Mouse (Mus musculus): Measurements from ENCODE around the gene Sirpb1b. TPM values are rescaled to one million over a fixed set of nuclear protein-coding genes. Genes with fewer than 3 reads are reported as not detected.
"Not testable (repeated sequence)": the region's sequence is repeated elsewhere in the genome, so short reads cannot be mapped to it uniquely, and the experiment has no call there.

Gene Sirpb1b
- not detected in 2 replicates for polyA plus RNA-seq (2014; fragmentation: Nextera tagmentation; extraction: Ambion mirVana)

DNA sequence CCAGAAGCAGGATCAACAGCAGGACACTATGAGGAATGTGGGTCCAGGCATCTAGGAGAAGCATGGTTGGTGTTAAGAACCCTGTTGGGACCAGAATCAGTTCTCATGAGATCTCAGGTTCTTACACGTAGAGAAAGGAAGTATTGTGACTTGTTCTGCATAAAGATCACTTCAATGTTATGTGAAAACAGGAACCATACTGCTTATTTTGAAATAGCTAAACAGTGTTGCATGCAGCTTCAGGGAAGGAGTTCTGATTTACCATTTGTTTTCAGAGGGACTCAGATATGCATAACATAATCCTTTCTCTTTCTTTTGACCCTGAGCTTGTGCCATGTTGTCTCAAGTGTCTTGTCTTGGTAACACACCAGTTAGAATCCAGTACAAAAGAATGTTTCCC is at the start of gene Sirpb1b:
Sirpb1b (minus strand) TSS at position 179 of the 400 bp plus-strand sequence.
- H3K27me3 ChIP-seq (ENCODE audit: control insufficient read depth, insufficient read depth, low read length); H3K9ac ChIP-seq (ENCODE audit: low read depth, low read length); H3K36me3 ChIP-seq (ENCODE audit: control insufficient read depth, insufficient read depth, low read length); H3K9me3 ChIP-seq (ENCODE audit: control insufficient read depth, low read length); H3K4me1 ChIP-seq (ENCODE audit: control insufficient read depth, insufficient read depth, low read length); ATAC-seq (ENCODE audit: low FRiP score, low TSS enrichment); H3K4me3 ChIP-seq (ENCODE audit: low read length); H3K27ac ChIP-seq (ENCODE audit: low read depth, low read length); H3K4me2 ChIP-seq (replicated peaks; ENCODE audit: low read depth, low read length): not testable (repeated sequence)
- no CpG with 5 or more reads among the region's 1 CpGs for WGBS

DNA sequence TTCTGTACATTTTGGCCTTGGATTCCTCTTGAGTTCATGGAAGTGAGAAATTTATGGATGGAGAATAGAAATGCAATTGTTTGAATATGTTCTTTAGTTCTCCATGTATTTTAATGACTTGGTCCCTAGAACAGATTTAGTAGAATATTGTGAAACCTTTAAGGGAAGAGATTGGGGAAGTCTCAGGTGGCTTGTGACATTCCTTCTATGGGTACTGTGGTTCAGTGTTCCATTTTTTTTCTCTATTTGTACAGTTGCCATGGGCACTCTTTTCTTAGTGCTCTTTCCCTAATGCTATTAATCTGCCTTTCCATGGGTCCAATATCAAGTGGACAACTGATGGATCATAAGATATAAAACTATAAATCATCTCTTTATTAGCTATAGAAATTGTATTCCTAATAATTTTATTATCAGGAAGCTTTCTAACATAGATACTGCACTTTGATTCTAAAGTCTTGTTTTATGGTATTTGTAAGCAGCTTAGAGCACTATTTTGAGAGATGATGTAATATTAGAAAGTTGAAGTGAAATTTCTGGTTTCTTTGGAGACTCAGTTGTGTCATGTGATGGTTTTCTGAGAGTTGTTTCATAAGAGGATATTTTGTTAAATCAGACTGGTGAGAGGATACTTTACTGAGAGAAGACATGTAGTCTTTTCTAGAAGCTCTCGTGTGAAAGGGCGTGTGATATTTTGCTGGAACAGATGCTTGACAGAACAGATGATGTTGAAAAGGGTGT is 15.7 kb upstream of the Sirpb1b start:
- H3K9ac ChIP-seq (ENCODE audit: low read depth, low read length) = not testable (repeated sequence)

DNA sequence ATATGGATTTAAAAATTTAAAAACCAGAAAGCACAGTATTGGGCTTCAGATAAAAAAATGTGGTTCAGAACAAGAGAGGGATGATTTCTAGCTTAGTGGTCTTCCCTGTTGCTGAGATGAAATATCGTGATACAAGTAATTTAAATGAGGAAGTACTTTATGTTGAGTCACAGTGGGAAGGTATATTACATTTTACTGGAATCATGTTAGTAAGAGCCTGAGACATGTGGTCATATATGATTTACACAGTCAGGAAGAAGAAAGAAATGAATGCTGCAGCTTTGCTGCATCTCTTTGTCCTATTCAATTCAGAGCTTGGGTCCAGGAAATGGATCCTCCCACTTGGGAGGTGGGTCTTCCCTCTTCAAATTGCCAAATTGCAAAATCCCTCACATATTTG is 11.8 kb upstream of the Sirpb1b start:
- 87% methylated on average over 1 of the region's 1 CpGs for WGBS
- not testable (repeated sequence) for H3K9ac ChIP-seq (ENCODE audit: low read depth, low read length); H3K27me3 ChIP-seq (ENCODE audit: control insufficient read depth, insufficient read depth, low read length); H3K4me2 ChIP-seq (replicated peaks; ENCODE audit: low read depth, low read length); H3K4me1 ChIP-seq (ENCODE audit: control insufficient read depth, insufficient read depth, low read length); H3K9me3 ChIP-seq (ENCODE audit: control insufficient read depth, low read length); ATAC-seq (ENCODE audit: low FRiP score, low TSS enrichment); H3K4me3 ChIP-seq (ENCODE audit: low read length); H3K27ac ChIP-seq (ENCODE audit: low read depth, low read length); H3K36me3 ChIP-seq (ENCODE audit: control insufficient read depth, insufficient read depth, low read length)

More for the DNA sequence above, 15.7 kb upstream of the Sirpb1b start:
- H3K4me1 ChIP-seq (ENCODE audit: control insufficient read depth, insufficient read depth, low read length); H3K4me3 ChIP-seq (ENCODE audit: low read length); H3K27ac ChIP-seq (ENCODE audit: low read depth, low read length); H3K36me3 ChIP-seq (ENCODE audit: control insufficient read depth, insufficient read depth, low read length); ATAC-seq (ENCODE audit: low FRiP score, low TSS enrichment); H3K27me3 ChIP-seq (ENCODE audit: control insufficient read depth, insufficient read depth, low read length); H3K9me3 ChIP-seq (ENCODE audit: control insufficient read depth, low read length); H3K4me2 ChIP-seq (replicated peaks; ENCODE audit: low read depth, low read length): not testable (repeated sequence)
- 84% methylated on average over 2 of the region's 2 CpGs for WGBS

DNA sequence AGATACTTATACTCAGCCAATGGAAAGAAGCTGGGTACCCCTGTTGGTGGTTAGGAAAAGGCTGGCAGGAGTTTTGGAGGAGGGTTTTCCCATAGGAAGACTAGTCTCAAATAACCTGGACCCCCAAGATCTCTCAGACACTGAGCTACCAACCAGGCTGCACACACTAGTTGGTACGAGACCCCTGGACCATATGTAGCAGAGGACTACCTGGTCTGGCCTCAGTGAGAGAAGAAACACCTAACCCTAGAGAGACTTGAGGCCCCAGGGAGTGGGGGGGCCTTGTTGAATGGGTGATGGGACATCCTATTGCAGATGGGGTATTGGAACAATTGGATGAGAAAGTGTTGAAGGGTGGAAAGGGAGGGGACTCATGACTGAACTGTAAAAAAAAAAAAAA is 8.6 kb upstream of the Sirpb1b start:
- Histone ChIP-seq H3K4me3 (ENCODE audit: low read length) (no peak overlapping the region), H3K27me3 (ENCODE audit: control insufficient read depth, insufficient read depth, low read length) (no peaks in the 10 kb centered on the region), H3K4me2 (replicated peaks; ENCODE audit: low read depth, low read length) (no peak overlapping the region), H3K4me1 (ENCODE audit: control insufficient read depth, insufficient read depth, low read length) (no peaks in the 10 kb centered on the region), H3K36me3 (ENCODE audit: control insufficient read depth, insufficient read depth, low read length) (no peaks in the 10 kb centered on the region), H3K9me3 (ENCODE audit: control insufficient read depth, low read length) (peaks cover 2% of the 10 kb centered on the region; the same call in 1 of the 2 replicates), H3K9ac (ENCODE audit: low read depth, low read length) (no peak overlapping the region), H3K27ac (ENCODE audit: low read depth, low read length) (no peak overlapping the region)
- WGBS = 95% methylated on average over 1 of the region's 1 CpGs
- ATAC-seq (ENCODE audit: low FRiP score, low TSS enrichment) = no peak

DNA sequence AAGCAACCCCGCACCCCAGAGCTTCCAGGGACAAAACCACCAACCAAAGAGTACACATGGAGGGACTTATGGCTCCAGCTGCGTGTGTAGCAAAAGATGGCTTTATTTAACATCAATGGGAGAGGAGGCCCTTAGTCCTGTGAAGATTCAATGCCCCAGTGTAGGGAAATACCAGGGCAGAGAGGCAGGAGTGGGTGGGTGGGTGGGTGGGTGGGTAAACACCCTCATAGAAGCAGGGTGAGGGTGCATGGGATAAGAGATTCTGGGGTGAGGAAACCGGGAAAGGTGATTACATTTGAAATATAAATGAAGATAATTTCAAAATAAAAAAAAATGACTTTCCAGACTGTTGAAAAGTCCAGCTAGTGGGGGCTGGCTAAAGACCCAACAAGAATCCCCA is 8.1 kb upstream of the Sirpb1b start:
- ATAC-seq (ENCODE audit: low FRiP score, low TSS enrichment); H3K9me3 ChIP-seq (ENCODE audit: control insufficient read depth, low read length); H3K4me1 ChIP-seq (ENCODE audit: control insufficient read depth, insufficient read depth, low read length); H3K4me2 ChIP-seq (replicated peaks; ENCODE audit: low read depth, low read length); H3K9ac ChIP-seq (ENCODE audit: low read depth, low read length); H3K4me3 ChIP-seq (ENCODE audit: low read length); H3K27me3 ChIP-seq (ENCODE audit: control insufficient read depth, insufficient read depth, low read length); H3K27ac ChIP-seq (ENCODE audit: low read depth, low read length); H3K36me3 ChIP-seq (ENCODE audit: control insufficient read depth, insufficient read depth, low read length): not testable (repeated sequence)
- 80% methylated on average over 3 of the region's 3 CpGs for WGBS

DNA sequence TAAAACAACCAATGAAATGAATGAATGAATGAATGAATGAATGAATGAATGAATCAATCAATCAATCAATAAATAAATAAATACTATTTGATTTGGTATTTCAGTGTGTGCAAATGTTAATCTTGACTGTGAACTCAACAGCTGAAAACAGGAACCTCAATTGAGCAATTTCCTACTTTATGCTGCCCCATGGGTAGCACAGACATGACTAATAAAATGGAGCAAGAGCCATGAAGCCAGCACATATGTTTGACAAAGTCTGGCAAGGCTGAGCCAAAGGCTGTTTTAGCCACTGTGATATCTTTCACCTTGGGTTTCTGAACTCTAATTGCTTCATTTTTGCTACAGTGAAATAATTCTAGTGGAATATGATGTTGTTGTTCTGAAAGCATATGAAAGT is 1.6 kb upstream of the Sirpb1b start:
- not testable (repeated sequence) for H3K27me3 ChIP-seq (ENCODE audit: control insufficient read depth, insufficient read depth, low read length); H3K9ac ChIP-seq (ENCODE audit: low read depth, low read length); H3K4me1 ChIP-seq (ENCODE audit: control insufficient read depth, insufficient read depth, low read length); H3K9me3 ChIP-seq (ENCODE audit: control insufficient read depth, low read length); H3K4me2 ChIP-seq (replicated peaks; ENCODE audit: low read depth, low read length); H3K4me3 ChIP-seq (ENCODE audit: low read length); H3K36me3 ChIP-seq (ENCODE audit: control insufficient read depth, insufficient read depth, low read length); H3K27ac ChIP-seq (ENCODE audit: low read depth, low read length); ATAC-seq (ENCODE audit: low FRiP score, low TSS enrichment)

DNA sequence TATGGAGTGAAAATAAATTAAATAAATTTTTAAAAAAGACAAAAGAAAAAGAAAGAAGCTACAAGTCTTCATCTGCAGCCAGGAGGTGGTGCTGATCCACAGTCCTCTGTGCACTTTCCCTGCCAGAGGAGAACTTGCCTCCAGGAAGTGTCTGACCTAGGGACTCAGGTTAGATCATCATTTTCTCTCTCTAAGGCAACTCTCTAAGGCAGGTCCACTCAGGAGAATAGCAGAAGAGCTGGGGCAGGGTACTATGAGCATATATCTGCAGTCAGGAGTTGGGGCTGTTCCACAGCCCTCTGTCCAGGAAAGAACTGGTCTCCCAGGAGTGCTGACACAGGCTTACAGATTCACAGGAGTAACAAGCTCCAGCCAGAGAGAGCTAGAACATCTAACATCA is 46.3 kb downstream of the Sirpb1b start:
- H3K9me3 ChIP-seq (ENCODE audit: control insufficient read depth, low read length) = no peaks in the 10 kb centered on the region
- no peaks in the 10 kb centered on the region for H3K36me3 ChIP-seq (ENCODE audit: control insufficient read depth, insufficient read depth, low read length)
- no peak overlapping the region for H3K9ac ChIP-seq (ENCODE audit: low read depth, low read length)
- no peak for ATAC-seq (ENCODE audit: low FRiP score, low TSS enrichment)
- no peak overlapping the region for H3K4me3 ChIP-seq (ENCODE audit: low read length)
- H3K27me3 ChIP-seq (ENCODE audit: control insufficient read depth, insufficient read depth, low read length) = no peaks in the 10 kb centered on the region
- no peak overlapping the region for H3K27ac ChIP-seq (ENCODE audit: low read depth, low read length)
- H3K4me2 ChIP-seq (replicated peaks; ENCODE audit: low read depth, low read length) = no peak overlapping the region
- no peaks in the 10 kb centered on the region for H3K4me1 ChIP-seq (ENCODE audit: control insufficient read depth, insufficient read depth, low read length)

DNA sequence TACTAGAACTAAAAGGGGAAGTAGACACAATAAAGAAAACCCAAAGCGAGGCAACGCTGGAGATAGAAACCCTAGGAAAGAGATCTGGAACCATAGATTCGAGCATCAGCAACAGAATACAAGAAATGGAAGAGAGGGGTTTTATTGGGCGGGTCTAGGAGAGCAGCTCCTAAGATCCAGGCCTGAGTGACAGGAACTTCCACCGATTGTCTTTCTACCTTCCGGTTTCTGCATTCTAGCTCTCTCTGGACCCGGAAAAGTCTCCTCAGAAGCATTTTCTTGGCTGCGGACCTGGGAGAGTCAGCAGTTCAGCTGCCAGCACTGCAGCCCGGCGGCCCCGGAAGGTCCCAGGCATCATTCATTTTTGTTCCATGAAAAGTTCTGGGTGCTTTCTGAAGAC is 61.3 kb downstream of the Sirpb1b start:
- H3K4me3 ChIP-seq (ENCODE audit: low read length); H3K36me3 ChIP-seq (ENCODE audit: control insufficient read depth, insufficient read depth, low read length); H3K9ac ChIP-seq (ENCODE audit: low read depth, low read length); ATAC-seq (ENCODE audit: low FRiP score, low TSS enrichment); H3K9me3 ChIP-seq (ENCODE audit: control insufficient read depth, low read length); H3K4me2 ChIP-seq (replicated peaks; ENCODE audit: low read depth, low read length); H3K27me3 ChIP-seq (ENCODE audit: control insufficient read depth, insufficient read depth, low read length); H3K4me1 ChIP-seq (ENCODE audit: control insufficient read depth, insufficient read depth, low read length); H3K27ac ChIP-seq (ENCODE audit: low read depth, low read length): not testable (repeated sequence)
- WGBS = 92% methylated on average over 9 of the region's 11 CpGs

DNA sequence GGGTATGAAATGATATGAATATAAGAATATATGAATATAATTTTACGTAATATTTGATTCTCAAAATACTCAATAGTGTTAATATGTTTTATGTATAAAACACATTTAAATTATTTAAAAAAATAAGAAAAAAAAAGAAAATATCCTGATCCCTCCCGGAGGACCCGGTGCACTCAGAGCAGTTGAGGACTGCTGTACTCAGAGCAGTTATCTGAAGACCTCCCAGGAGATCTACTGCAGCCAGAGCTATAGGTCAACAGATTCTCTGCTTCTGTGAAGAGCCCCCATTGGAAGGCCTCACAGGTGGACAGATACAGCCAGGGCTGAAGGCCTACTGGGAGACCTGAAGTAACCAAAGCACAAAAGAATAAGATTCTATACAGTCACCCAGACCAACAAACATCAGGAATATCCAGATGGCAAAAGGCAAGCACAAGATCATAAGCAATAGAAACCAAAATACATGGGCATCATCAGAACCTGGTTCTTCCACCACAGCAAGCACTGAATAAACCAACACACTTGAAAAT is 67.0 kb downstream of the Sirpb1b start:
- not testable (repeated sequence) for H3K4me2 ChIP-seq (replicated peaks; ENCODE audit: low read depth, low read length); H3K27ac ChIP-seq (ENCODE audit: low read depth, low read length); H3K36me3 ChIP-seq (ENCODE audit: control insufficient read depth, insufficient read depth, low read length); H3K9ac ChIP-seq (ENCODE audit: low read depth, low read length); H3K9me3 ChIP-seq (ENCODE audit: control insufficient read depth, low read length); H3K4me1 ChIP-seq (ENCODE audit: control insufficient read depth, insufficient read depth, low read length); H3K4me3 ChIP-seq (ENCODE audit: low read length); H3K27me3 ChIP-seq (ENCODE audit: control insufficient read depth, insufficient read depth, low read length); ATAC-seq (ENCODE audit: low FRiP score, low TSS enrichment)
- WGBS = 83% methylated on average over 3 of the region's 3 CpGs

Measured in kidney, embryonic 14.5 days (tissue).